Mouse (Mus musculus): ENCODE results near the gene Anln. TPM values are rescaled to one million over a fixed set of nuclear protein-coding genes. Genes with fewer than 3 reads are reported as not detected.
"Not testable (repeated sequence)": the region's sequence is repeated elsewhere in the genome, so short reads cannot be mapped to it uniquely, and the experiment has no call there.

Gene Anln
- polyA plus RNA-seq, 1 experiment from 2014 or later: 6.6 TPM

GRCm38 (mm10) chr9:22353465-22353864 is 35.5 kb downstream of the Anln start:
- no peak overlapping the region for H3K9ac ChIP-seq
- DNase-seq (ENCODE audit: low spot score) (no peak), ATAC-seq (ENCODE audit: low FRiP score) (no peak)
- no peak overlapping the region for H3K27ac ChIP-seq
- WGBS: 94% methylated on average over 5 of the region's 5 CpGs
- H3K36me3 ChIP-seq (replicated peaks; ENCODE audit: control insufficient read depth, insufficient read depth): peaks cover 3% of the 10 kb centered on the region; the same call in 1 of the 2 replicates
- no peaks in the 10 kb centered on the region for H3K9me3 ChIP-seq (ENCODE audit: control insufficient read depth, low read length)
- no peak overlapping the region for H3K4me2 ChIP-seq (replicated peaks)
- no peak overlapping the region for H3K4me3 ChIP-seq (replicated peaks; ENCODE audit: low read length)
- no peaks in the 10 kb centered on the region for H3K4me1 ChIP-seq (replicated peaks; ENCODE audit: control insufficient read depth, insufficient read depth, low read length)
- no peaks in the 10 kb centered on the region for H3K27me3 ChIP-seq (ENCODE audit: control insufficient read depth, insufficient read depth, low read length)

- no peaks in the 10 kb centered on the region for H3K27me3 ChIP-seq (ENCODE audit: control insufficient read depth, insufficient read depth, low read length)
- H3K36me3 ChIP-seq (replicated peaks; ENCODE audit: control insufficient read depth, insufficient read depth): peaks cover 11% of the 10 kb centered on the region
- H3K4me1 ChIP-seq (replicated peaks; ENCODE audit: control insufficient read depth, insufficient read depth, low read length): no peaks in the 10 kb centered on the region
- no peak overlapping the region for H3K4me3 ChIP-seq (replicated peaks; ENCODE audit: low read length)
- H3K27ac ChIP-seq: no peak overlapping the region
- H3K4me2 ChIP-seq (replicated peaks): no peak overlapping the region
- H3K9me3 ChIP-seq (ENCODE audit: control insufficient read depth, low read length): no peaks in the 10 kb centered on the region
- no peak for DNase-seq (ENCODE audit: low spot score)
- H3K9ac ChIP-seq: no peak overlapping the region
- ATAC-seq (ENCODE audit: low FRiP score): no peak
- 83% methylated on average over 1 of the region's 1 CpGs for WGBS
Observed at GRCm38 (mm10) chr9:22340331-22340730, 48.7 kb downstream of the Anln start.

GRCm38 (mm10) chr9:22337217-22337616 is 51.8 kb downstream of the Anln start:
- peaks cover 11% of the 10 kb centered on the region for H3K36me3 ChIP-seq (replicated peaks; ENCODE audit: control insufficient read depth, insufficient read depth)
- no peak overlapping the region for H3K4me2 ChIP-seq (replicated peaks)
- no peak overlapping the region for H3K9ac ChIP-seq
- H3K4me1 ChIP-seq (replicated peaks; ENCODE audit: control insufficient read depth, insufficient read depth, low read length): no peaks in the 10 kb centered on the region
- no peaks in the 10 kb centered on the region for H3K27me3 ChIP-seq (ENCODE audit: control insufficient read depth, insufficient read depth, low read length)
- DNase-seq (ENCODE audit: low spot score): no peak
- ATAC-seq (ENCODE audit: low FRiP score): no peak
- H3K9me3 ChIP-seq (ENCODE audit: control insufficient read depth, low read length): no peaks in the 10 kb centered on the region
- no peak overlapping the region for H3K27ac ChIP-seq
- H3K4me3 ChIP-seq (replicated peaks; ENCODE audit: low read length): no peak overlapping the region
- 99% methylated on average over 2 of the region's 2 CpGs for WGBS

- no peaks in the 10 kb centered on the region for H3K9me3 ChIP-seq (ENCODE audit: control insufficient read depth, low read length)
- peaks cover 7% of the 10 kb centered on the region; the same call in 1 of the 2 replicates for H3K4me1 ChIP-seq (replicated peaks; ENCODE audit: control insufficient read depth, insufficient read depth, low read length)
- H3K27me3 ChIP-seq (ENCODE audit: control insufficient read depth, insufficient read depth, low read length): no peaks in the 10 kb centered on the region
- ATAC-seq (ENCODE audit: low FRiP score) (peak; percentile 96), DNase-seq (ENCODE audit: low spot score) (peak; percentile 85)
- H3K4me2 ChIP-seq (replicated peaks): peak overlapping the region; percentile 75
- peak overlapping the region; percentile 48 for H3K4me3 ChIP-seq (replicated peaks; ENCODE audit: low read length)
- no peak overlapping the region for H3K27ac ChIP-seq
- 1% methylated on average over 32 of the region's 32 CpGs for WGBS
- peak overlapping the region; percentile 58 for H3K9ac ChIP-seq
- no peaks in the 10 kb centered on the region for H3K36me3 ChIP-seq (replicated peaks; ENCODE audit: control insufficient read depth, insufficient read depth)
Observed at GRCm38 (mm10) chr9:22327475-22328387, 61.3 kb downstream of the Anln start.

- Histone ChIP-seq H3K27me3 (ENCODE audit: control insufficient read depth, insufficient read depth, low read length) (no peaks in the 10 kb centered on the region), H3K9me3 (ENCODE audit: control insufficient read depth, low read length) (no peaks in the 10 kb centered on the region), H3K36me3 (replicated peaks; ENCODE audit: control insufficient read depth, insufficient read depth) (no peaks in the 10 kb centered on the region), H3K4me3 (replicated peaks; ENCODE audit: low read length) (peak overlapping the region; percentile 48), H3K4me1 (replicated peaks; ENCODE audit: control insufficient read depth, insufficient read depth, low read length) (peaks cover 7% of the 10 kb centered on the region; the same call in 1 of the 2 replicates), H3K27ac (no peak overlapping the region), H3K9ac (peak overlapping the region; percentile 58), H3K4me2 (replicated peaks) (peak overlapping the region; percentile 75)
- 15% methylated on average over 9 of the region's 9 CpGs for WGBS
- ATAC-seq (ENCODE audit: low FRiP score): no peak
- DNase-seq (ENCODE audit: low spot score): no peak
Observed at GRCm38 (mm10) chr9:22327099-22327474, 61.9 kb downstream of the Anln start.

- DNase-seq (ENCODE audit: low spot score): no peak
- H3K4me3 ChIP-seq (replicated peaks; ENCODE audit: low read length): no peak overlapping the region
- no peak for ATAC-seq (ENCODE audit: low FRiP score)
Observed at GRCm38 (mm10) chr9:22324579-22324978, 64.4 kb downstream of the Anln start.

GRCm38 (mm10) chr9:22322381-22323211 is 66.4 kb downstream of the Anln start:
- DNase-seq (ENCODE audit: low spot score) (no peak), ATAC-seq (ENCODE audit: low FRiP score) (no peak)
- Histone ChIP-seq H3K4me2 (replicated peaks) (no peak overlapping the region), H3K27ac (no peak overlapping the region), H3K4me3 (replicated peaks; ENCODE audit: low read length) (no peak overlapping the region), H3K9me3 (ENCODE audit: control insufficient read depth, low read length) (0 out of 2 replicates have a peak, but pooled peaks cover under 1% of the 10 kb centered on the region), H3K4me1 (replicated peaks; ENCODE audit: control insufficient read depth, insufficient read depth, low read length) (peaks cover 7% of the 10 kb centered on the region; the same call in 1 of the 2 replicates), H3K36me3 (replicated peaks; ENCODE audit: control insufficient read depth, insufficient read depth) (no peaks in the 10 kb centered on the region), H3K9ac (no peak overlapping the region), H3K27me3 (ENCODE audit: control insufficient read depth, insufficient read depth, low read length) (no peaks in the 10 kb centered on the region)
- 80% methylated on average over 8 of the region's 8 CpGs for WGBS

More at GRCm38 (mm10) chr9:22324579-22324978, 64.4 kb downstream of the Anln start:
- peaks cover 7% of the 10 kb centered on the region; the same call in 1 of the 2 replicates for H3K4me1 ChIP-seq (replicated peaks; ENCODE audit: control insufficient read depth, insufficient read depth, low read length)
- 95% methylated on average over 1 of the region's 1 CpGs for WGBS
- H3K36me3 ChIP-seq (replicated peaks; ENCODE audit: control insufficient read depth, insufficient read depth): no peaks in the 10 kb centered on the region
- H3K27ac ChIP-seq: no peak overlapping the region
- no peak overlapping the region for H3K9ac ChIP-seq
- H3K9me3 ChIP-seq (ENCODE audit: control insufficient read depth, low read length): no peaks in the 10 kb centered on the region
- H3K4me2 ChIP-seq (replicated peaks): no peak overlapping the region
- no peaks in the 10 kb centered on the region for H3K27me3 ChIP-seq (ENCODE audit: control insufficient read depth, insufficient read depth, low read length)

GRCm38 (mm10) chr9:22319109-22319508 is 69.9 kb downstream of the Anln start:
- ATAC-seq (ENCODE audit: low FRiP score): no peak
- DNase-seq (ENCODE audit: low spot score): no peak
- Histone ChIP-seq H3K27me3 (ENCODE audit: control insufficient read depth, insufficient read depth, low read length) (no peaks in the 10 kb centered on the region), H3K36me3 (replicated peaks; ENCODE audit: control insufficient read depth, insufficient read depth) (no peaks in the 10 kb centered on the region), H3K27ac (no peak overlapping the region), H3K9ac (no peak overlapping the region), H3K4me2 (replicated peaks) (no peak overlapping the region), H3K9me3 (ENCODE audit: control insufficient read depth, low read length) (peaks cover 3% of the 10 kb centered on the region; the same call in 1 of the 2 replicates), H3K4me1 (replicated peaks; ENCODE audit: control insufficient read depth, insufficient read depth, low read length) (no peaks in the 10 kb centered on the region), H3K4me3 (replicated peaks; ENCODE audit: low read length) (no peak overlapping the region)
- 91% methylated on average over 1 of the region's 1 CpGs for WGBS

GRCm38 (mm10) chr9:22316047-22316446 is 72.9 kb downstream of the Anln start:
- H3K27ac ChIP-seq; H3K9me3 ChIP-seq (ENCODE audit: control insufficient read depth, low read length); H3K4me1 ChIP-seq (replicated peaks; ENCODE audit: control insufficient read depth, insufficient read depth, low read length); H3K27me3 ChIP-seq (ENCODE audit: control insufficient read depth, insufficient read depth, low read length); H3K36me3 ChIP-seq (replicated peaks; ENCODE audit: control insufficient read depth, insufficient read depth); DNase-seq (ENCODE audit: low spot score); H3K4me2 ChIP-seq (replicated peaks); H3K4me3 ChIP-seq (replicated peaks; ENCODE audit: low read length); H3K9ac ChIP-seq; ATAC-seq (ENCODE audit: low FRiP score): not testable (repeated sequence)
- WGBS: 64% methylated on average over 5 of the region's 5 CpGs

Data from hindbrain, embryonic 14.5 days (tissue).